Mouse (Mus musculus) hindlimb bud, embryonic 11.5 days (tissue): ENCODE results near the gene Cadm3.

Experiments
- DNase-seq: peaks from one replicate; pipeline ENCODE4 v3.0.0-alpha.2; 2012; ENCODE audit warnings: low read depth, low spot score; ENCODE audit errors: extremely low spot score

Cadm3 gene

DNA sequence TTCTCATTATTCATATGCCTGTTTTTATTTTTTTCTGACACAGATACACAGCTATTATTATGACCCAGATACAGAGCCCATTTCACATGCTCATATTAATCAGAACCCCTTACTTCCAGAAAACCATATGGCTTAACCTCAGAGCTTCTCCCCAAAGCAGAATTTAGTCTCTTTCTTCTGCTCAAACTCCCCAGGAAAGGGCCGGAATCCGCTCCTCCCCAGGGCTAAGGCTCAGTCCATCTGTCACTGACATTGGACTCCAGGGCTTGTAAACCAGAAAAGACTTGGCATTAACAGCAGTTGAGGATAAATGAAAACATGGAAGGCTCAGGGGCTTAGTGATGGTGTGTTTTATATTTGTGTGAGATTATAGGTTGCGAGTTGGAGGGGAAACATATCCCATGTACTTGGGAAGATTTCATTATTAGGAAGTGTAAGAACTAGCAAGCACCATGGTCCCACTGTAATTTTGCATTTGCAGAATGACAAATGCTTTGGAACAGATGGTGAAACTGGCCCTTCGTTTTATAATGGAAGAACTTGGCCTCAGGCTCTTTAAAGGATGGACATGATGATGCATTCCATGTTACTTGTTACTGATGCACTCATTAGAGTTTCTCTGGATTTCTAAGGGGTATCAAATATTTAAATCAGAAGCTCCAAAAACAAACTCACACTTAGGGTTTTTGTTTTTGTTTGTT lies 7.8 kb downstream of the Cadm3 start:
- DNase-seq, result no peak

DNA sequence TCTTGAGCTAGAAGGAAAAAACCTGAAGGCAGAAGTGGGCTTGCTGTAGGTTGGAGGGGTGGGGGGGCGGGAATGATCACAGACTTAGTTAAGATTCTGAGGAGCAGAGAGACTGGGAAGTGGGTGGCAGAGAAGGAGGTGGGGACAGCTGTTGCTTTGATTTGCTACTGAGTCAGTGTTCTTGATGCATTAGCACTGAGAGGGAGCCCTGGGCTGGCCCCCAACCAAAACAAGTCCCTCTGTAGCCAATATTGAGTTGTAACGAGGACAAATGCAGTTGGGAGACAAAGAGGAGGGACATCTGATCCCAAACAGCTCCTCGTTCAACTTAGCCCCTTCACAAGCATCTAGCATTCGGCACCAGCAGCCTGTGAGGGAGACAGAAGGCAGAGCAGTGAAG lies 9.7 kb downstream of the Cadm3 start:
- DNase-seq, result no peak

DNA sequence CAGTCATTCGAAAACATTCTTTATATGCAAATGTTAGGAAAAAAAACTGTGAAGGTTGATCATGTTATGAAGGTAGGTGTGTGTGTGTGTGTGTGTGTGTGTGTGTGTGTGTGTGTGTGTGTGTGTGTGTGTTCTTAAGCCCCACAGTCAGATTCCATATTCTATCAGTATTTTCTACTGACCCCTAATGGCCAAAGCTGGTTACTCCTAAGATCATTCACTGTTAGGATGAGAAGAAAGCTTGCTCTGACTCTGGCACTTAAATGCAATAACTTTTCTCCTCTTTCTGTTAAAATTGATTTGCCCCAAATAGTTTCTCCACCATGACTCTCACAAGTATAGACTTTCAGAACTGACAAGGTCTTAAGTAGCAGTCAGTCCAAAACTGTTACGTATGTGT lies 10.8 kb downstream of the Cadm3 start:
- DNase-seq, result no peak

DNA sequence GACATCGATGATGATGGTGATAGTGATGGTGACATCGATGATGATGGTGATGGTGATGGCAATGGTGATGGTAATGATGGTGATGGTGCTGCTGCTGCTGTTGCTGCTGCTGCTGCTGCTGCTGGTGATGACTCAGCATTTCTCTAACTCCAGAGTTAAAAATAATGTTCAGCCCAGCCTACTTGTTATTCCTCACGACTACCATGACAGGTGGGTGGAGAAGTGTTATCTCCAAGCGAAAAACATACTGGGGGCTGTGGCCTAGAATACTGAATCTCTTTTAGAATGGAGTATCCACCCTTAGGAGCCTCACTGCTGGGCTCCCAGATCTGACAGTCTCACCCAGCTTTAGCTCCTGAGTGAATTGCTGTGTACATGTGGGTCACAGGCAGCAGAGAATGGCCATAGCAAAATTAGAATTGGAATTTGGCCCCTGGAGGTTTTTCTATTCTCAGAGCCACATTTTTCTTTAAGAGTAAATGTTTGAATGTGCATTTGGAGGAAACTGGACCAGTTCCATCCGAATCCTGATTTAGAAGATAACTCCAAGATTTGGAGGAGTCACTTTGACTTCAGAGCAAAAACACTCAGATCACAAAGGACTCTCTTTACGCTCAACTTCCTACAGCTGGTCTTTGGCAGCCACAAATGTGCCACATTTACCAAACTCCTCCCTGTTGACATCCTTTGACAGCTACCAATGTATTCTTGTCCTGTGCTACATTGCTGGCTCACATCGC lies 12.2 kb downstream of the Cadm3 start:
- DNase-seq, result no peak

DNA sequence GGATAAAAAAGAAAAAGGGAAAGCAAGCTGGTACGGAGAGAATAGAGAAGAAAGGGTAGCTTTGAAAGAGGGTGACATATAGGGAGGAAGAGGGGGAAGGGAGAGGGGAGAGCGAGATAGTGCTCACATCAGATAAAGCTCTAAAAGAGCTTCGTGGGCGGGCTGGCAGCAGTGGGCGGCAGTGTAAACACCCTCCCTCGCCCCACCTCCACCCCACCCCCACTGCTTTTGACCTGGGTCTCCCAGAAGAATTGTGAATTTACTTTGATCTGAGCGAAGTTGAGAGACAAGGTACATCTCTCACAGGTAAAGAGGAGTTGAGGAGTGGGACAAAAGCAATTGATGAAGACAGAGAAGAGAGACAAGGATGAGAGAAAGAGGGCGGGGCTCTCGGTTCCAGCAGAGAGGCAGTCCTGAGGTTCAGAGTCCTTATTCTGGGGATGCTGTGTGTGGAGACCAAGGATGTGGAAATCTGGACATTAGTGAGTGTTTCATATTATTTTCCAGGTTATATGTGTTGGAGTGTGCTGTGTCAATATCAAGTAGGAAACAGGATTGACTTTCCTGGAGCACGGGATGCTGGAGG lies 17.0 kb downstream of the Cadm3 start, which contains the start of gene Aim2:
Aim2 (plus strand) TSS at position 508 of the 586 bp plus-strand sequence.
- DNase-seq, result no peak

DNA sequence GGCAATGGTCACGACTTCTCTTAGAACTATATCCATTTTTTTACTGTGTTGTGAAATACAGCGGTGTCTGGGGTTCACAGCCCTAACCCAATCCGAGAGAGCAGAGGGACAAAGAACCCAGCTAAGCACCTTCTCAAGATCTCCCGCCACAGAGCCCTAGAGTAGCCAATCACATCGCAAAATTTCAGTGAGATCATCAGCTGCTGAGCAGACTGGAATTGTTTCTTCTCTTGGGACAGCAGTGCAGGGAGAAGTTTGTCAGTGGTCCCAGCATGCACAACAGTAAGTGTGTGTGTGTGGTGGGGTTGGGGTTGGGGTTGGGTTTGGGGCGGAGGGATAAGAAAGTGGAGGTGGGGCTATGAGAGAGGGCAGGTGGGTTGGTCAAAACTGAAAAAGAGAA lies 17.5 kb downstream of the Cadm3 start:
- peak; percentile 86 for DNase-seq

DNA sequence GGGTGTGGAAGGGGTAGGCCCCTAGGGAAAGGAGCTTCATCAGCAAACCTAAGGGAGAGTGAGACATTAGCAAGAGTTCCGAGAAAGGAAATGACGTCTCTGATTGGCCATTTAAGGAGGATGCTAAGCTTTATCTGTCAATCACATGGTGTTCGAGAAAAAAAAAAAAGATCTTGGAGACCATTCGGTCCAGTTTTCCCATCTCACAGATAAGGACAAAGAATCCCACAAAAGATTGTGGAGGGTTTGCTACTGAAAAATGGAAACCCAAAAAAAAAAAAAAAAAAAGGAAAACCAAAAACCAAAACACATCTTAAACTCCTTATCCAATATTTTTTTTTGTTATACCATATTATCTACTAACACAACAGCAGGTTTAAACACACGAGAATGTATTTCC lies 18.3 kb downstream of the Cadm3 start:
- DNase-seq, result no peak

DNA sequence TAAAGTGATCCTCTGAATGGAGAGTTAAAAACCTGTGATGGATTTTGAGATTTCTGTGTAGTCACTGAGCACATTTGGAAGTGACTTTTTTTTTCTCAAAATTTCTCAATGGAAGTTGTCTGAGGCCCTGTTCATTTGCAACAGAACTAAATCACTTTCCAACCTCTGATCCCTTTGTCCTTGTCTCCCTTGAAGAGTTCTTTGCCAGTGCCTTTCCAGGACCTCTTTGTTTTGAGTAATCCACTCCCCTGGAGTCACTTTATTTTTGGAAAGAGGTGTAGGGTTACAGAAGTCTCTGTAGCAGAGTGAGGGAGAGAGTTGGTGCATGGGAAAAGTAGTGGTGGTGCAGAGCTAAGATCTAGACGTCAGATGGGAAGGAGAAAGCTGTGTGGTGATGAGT lies 19.0 kb downstream of the Cadm3 start:
- no peak for DNase-seq

DNA sequence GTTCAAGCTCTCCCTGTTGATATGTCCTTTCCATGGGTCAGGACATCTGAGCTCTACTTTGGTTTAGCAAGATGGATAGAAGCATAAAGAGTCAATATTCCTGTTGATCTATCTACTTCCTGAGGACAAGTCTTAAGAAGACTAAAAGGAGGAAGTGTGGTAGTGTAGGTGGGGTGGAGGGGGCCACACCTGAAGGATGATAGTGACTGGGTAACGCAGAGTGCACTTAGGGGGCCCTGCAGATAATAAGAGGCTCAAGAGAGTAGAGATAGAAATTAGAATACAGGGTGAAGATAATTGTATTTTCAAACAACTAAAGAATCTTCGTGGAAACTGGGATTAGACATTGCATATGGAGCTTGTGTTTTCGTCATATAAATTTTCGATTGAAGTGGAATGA lies 22.4 kb downstream of the Cadm3 start:
- no peak for DNase-seq

DNA sequence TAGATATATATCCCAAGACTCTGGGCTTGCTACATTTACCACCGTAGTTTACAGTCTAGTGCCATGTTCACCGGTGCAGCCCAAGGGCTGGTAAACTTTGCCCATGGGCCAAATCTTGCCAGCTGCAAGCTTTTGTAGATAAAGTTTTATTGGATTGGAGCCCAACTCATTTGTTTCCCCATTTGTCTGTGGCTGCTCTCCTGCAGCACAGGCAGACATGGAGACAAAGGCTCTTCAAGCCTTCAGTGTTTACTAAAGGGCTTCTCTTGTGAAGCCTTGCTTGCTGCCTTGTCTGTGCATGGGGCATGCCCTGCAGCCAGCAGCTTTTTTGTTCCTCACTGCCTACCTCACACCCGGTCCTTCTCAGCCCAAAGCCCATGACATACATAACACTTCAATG lies 23.6 kb downstream of the Cadm3 start:
- no peak for DNase-seq

DNA sequence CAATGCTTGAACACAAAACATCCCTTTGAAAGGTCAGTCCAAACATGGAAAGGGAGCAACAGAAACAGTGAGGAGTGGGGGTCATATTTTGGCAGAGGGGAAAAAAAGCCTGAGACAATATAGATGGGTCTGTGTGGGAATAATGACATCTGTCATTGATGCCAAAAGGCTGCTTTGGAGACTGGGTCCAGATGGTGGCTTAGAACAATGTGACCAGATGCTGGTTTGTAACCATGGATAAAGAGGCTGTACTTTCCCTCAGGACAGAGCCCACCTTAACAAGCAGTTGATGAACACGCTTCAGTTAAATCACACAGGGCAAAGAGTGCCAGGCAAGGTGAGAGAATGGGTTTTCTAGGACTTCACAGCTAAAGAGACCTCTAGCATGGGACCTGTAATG lies 25.1 kb downstream of the Cadm3 start:
- DNase-seq, result no peak

DNA sequence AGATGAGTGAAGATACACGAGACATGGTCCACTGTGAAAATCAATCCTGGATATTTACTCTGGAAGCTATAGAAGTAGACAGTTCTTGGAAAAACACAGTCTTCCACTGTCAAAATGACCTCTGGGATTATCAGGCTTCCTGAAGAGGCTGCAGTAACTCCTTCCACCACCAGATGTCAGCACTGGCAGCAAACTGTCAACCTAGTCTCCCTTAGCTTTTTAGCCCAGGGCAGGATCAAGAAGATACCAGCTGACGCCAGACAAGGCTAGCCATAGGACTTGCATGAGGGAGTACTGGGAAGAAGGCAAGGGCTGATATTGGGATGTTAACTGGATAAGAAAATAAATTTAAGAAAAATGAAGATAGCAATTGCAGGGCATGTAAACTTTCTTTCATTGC lies 28.0 kb downstream of the Cadm3 start:
- DNase-seq, result no peak

DNA sequence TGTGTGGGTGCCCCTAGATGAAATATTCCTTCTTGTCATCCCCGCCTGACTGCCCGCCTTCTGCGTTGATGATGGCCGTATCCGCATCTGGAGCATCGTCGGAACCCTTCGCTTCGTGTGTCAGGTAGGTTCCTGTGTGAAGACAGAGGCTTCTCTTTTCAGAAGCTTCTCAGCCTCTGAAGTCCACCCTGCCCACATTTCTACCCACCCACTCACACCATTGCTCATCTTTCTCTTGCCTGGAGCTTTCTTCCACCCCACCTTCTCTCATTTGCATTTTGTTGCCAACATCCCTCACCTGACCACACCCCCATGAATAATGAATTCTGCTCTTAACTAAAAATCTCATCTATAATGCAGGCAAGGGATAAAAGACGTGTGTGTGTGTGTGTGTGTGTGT lies 30.5 kb downstream of the Cadm3 start:
- no peak for DNase-seq

DNA sequence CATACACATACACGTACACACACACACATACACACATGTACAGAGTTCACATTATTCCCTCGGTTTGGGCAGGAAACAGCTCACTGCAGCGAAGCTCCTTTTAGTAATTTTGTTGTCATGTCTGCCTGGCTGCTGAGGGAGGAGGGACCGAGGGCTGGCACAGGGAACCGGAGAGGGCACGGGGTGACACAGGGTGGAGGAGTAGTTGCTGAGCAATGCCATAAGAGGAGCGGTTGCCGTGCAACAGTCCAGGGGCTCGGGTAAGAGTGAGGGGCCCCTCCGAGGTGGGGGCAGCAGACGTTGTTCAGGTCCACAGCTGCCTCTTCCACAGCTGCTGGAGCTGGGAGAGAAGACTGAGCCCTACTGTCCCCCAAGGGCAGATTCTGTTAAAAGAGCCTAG lies 31.6 kb downstream of the Cadm3 start:
- no peak for DNase-seq

DNA sequence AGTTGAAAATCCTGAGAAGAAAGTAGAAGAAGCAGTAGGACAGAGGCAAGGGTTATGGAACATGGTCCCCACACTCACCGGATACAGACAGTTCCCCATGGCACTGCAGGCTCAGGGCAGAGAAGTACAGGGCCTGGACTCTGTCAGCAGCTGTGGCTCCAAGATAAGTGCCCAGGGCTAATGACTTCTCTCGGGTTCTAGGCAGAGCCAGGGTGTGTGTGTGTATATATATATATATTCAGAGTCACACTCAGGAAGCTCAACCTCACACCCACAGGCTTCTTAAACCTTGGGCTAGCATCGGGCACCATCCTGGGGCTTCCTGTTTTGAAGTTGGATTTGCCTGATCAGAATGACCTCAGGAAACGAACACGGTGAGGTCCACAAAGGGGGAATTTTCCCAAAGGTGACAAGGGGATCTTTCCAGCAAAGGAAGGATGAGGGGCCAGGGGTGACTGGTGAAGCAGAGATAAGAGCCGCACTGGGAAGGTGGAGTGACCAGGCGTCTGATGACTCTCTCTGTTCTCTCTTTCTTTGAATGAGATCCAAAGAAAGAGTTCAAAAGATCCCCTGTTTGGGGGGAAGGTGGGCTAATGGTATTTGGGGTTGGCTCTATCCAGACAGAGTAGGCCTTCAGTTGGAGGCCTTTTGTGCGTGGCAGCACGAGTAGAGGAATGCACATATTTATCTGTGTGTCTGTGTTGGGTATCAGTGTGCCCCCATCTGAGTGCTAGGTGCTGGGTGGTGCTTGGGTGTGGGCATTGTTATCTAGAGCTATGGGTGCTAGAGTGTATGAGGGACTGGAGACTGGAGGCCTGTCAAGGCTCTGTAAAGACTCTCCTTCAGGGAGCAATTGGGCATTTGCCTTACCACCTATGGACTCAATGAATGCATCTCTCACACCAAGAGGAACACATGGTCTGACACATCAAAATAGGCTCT lies 33.9 kb downstream of the Cadm3 start, which contains the start of gene Ackr1:
Ackr1 (minus strand) TSS at position 439 of the 942 bp plus-strand sequence.
- no peak for DNase-seq

DNA sequence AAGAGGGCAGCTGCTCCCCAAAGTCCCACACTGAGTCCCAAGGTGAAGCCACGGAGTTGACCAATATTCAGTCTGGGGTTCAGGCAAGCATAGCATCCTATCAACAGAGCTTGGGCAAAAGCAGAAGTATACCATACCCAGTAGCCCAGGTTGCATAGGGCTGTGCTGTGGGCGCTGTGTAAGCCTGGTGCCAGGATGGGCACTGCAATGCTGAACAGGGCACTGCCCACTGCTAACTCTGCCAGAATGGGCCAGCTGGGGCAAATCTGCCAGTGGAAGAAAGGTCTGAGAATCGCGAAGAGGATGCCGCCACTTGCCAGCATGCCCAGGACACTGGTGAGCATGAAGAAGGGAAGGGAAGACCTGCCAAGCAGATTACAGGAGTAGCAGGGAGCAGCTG lies 35.1 kb downstream of the Cadm3 start:
- no peak for DNase-seq

DNA sequence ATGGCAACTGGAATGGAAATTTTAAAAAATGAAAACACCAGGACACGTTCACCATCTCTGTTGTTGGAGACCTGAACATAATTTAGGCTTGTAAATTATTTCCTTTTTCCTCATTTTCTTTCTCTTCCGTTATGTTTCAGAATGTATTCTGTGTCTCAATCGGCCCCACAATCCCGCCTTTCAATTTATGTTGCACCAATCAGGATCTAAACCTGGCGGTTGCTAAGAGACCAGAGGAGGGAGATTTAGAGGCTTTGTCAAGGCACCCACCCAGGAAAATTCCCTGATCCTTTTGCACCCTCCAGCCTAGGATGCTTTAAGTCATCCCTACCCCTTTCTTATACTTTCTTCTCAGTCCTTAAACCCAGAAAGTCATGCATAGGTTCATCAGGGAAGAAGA lies 37.8 kb downstream of the Cadm3 start:
- no peak for DNase-seq

DNA sequence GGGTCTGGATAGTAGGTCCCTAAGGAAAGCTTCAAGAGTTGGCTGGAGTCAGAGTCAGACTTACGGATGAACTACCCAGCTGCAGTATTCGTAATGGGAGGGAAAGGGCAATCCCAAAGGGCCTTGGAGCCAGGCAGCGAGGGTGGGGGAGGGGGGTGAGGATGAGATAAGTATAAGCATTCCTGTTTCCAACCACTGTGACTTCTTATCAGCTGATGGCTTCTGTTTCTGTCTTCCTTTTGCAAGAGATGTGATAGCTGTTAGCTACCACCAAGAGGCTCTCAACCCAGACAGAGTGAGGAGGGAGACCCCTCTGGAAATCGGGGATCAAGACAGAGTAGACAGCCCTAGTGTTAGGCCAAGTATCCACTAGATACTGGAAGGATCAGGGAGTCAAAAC lies 38.3 kb downstream of the Cadm3 start:
- no peak for DNase-seq

DNA sequence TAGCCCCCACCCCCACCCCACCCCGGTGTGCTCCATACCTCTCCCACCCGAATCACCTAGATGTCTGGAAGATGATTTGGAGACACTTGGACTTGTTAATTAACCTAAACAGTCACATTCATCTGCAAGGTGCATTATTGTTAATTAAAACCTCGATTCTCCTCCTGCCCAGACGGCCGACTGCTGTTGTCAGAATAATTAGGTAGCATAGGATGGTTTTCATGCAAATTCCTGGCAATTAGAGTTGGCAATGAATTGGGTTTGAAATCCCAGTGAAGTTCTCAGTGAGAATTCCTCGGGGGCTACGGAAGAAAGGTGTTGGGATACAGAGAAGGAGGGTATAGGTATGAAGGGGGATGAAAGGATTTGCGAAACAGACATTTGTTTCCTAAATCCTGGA lies 39.0 kb downstream of the Cadm3 start:
- DNase-seq, result no peak

DNA sequence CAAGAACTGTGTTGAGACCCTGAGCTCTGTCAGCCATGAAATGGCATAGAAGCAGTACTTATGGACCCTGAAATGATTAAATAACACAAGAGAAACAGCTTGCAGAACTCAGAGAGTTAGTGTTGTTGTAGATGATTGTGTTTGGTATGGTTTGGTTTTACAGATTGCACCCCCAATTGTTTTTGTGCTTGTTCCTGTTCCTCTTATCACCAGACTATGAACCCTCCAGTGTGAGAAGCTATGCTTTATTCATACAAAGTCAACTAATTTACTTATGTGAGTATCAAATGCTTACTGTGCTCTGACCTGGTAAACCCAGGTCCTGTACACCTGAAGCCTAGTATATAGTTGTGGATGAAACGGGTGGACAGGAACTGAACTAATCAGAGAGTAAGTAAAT lies 40.9 kb downstream of the Cadm3 start:
- no peak for DNase-seq

DNA sequence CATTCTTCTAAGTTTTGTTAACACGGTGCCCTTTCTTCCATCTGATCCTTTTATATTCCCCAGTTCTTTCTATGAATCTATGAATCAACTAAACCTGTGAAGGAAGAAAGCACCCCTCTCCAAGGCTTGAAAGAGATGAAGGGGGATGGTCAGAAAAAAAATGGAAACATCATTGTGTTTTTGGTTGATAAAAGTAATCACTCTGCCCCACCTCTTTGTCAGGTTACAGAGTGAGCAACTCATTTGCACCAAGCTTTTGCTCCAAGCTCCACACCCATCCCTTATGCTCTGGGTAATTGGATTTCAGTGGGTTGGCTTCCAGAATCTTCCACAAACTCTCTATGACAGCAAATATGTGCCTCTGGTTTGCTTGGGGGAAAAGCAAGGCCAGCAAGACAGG lies 42.1 kb downstream of the Cadm3 start:
- no peak for DNase-seq
